Mouse (Mus musculus): Measurements from ENCODE around the gene Psme2b. TPM values are rescaled to one million over a fixed set of nuclear protein-coding genes. Genes with fewer than 3 reads are reported as not detected.
"Not testable (repeated sequence)": the region's sequence is repeated elsewhere in the genome, so short reads cannot be mapped to it uniquely, and the experiment has no call there.

The Psme2b gene
- polyA plus RNA-seq, 2 experiments: 0.88 to 2.8 TPM

- not testable (repeated sequence) for H3K4me1 ChIP-seq (ENCODE audit: control insufficient read depth, insufficient read depth, low read length); H3K4me2 ChIP-seq (replicated peaks; ENCODE audit: low read depth, low read length, severe bottlenecking); H3K27me3 ChIP-seq (ENCODE audit: control insufficient read depth, insufficient read depth, low read length); DNase-seq (ENCODE audit: low spot score); H3K9ac ChIP-seq (ENCODE audit: low read depth, low read length, severe bottlenecking); H3K27ac ChIP-seq (replicated peaks; ENCODE audit: low read depth, low read length); H3K36me3 ChIP-seq (ENCODE audit: control insufficient read depth, insufficient read depth, low read length); ATAC-seq (ENCODE audit: low FRiP score, low read depth); H3K9me3 ChIP-seq (ENCODE audit: control insufficient read depth, low read length); H3K4me3 ChIP-seq (replicated peaks; ENCODE audit: low read length)
These were observed 19.6 kb downstream of the Psme2b start for GRCm38 (mm10) chr11:48926437-48926836.

DNA sequence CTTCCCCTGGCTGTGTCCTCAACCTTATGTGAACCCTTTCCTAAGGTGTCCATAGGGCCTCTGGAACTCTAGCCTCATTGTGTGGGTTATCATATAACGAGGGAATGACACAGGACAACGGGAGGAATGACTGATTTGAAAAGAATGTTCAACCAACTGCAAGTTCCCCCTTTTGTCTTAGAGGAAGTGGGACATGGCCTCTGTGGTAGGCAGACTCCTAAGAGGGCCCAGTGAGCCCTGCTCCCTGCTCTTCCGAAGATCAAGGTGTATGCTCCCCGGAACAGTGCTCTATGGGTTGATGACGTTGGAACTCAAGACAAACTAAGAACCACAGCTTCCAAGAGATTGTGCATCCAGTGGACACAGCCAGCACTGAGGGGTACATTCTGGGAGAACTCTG, 22.2 kb downstream of the Psme2b start:
- H3K4me3 ChIP-seq (replicated peaks; ENCODE audit: low read length); H3K9me3 ChIP-seq (ENCODE audit: control insufficient read depth, low read length); H3K27me3 ChIP-seq (ENCODE audit: control insufficient read depth, insufficient read depth, low read length); H3K36me3 ChIP-seq (ENCODE audit: control insufficient read depth, insufficient read depth, low read length); H3K4me1 ChIP-seq (ENCODE audit: control insufficient read depth, insufficient read depth, low read length); H3K27ac ChIP-seq (replicated peaks; ENCODE audit: low read depth, low read length); DNase-seq (ENCODE audit: low spot score); H3K9ac ChIP-seq (ENCODE audit: low read depth, low read length, severe bottlenecking); ATAC-seq (ENCODE audit: low FRiP score, low read depth); H3K4me2 ChIP-seq (replicated peaks; ENCODE audit: low read depth, low read length, severe bottlenecking): not testable (repeated sequence)
- 81% methylated on average over 4 of the region's 5 CpGs for WGBS

DNA sequence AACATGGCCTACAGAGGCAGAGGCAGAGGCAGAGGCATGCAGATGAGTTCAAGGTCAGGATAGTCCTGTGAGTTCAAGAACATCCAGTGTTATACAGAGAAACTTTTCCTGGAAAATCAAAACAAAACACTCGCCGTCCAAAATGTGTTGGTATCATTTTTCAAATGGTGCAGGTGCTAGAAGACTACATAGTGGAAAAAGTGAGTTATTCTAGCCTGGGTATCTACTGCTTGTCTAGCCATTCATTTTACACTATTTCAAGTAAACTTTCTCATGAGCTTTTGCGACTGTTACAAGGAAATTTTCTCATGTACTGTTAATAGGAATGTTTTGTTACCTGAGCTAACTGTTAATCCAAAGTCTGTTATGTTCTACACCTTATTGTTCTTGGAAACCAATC, 27.6 kb downstream of the Psme2b start:
- DNase-seq (ENCODE audit: low spot score): no peak
- Histone ChIP-seq H3K9ac (ENCODE audit: low read depth, low read length, severe bottlenecking) (no peak overlapping the region), H3K9me3 (ENCODE audit: control insufficient read depth, low read length) (no peaks in the 10 kb centered on the region), H3K4me2 (replicated peaks; ENCODE audit: low read depth, low read length, severe bottlenecking) (no peak overlapping the region), H3K27ac (replicated peaks; ENCODE audit: low read depth, low read length) (no peak overlapping the region), H3K27me3 (ENCODE audit: control insufficient read depth, insufficient read depth, low read length) (no peaks in the 10 kb centered on the region), H3K36me3 (ENCODE audit: control insufficient read depth, insufficient read depth, low read length) (no peaks in the 10 kb centered on the region), H3K4me1 (ENCODE audit: control insufficient read depth, insufficient read depth, low read length) (no peaks in the 10 kb centered on the region), H3K4me3 (replicated peaks; ENCODE audit: low read length) (no peak overlapping the region)
- no peak for TF ChIP-seq POLR2A (IDR thresholded peaks at IDR 0.05; ENCODE audit: borderline replicate concordance, extremely low read depth, insufficient read depth, insufficient read length)
- no peak for ATAC-seq (ENCODE audit: low FRiP score, low read depth)
- WGBS: 85% methylated on average over 3 of the region's 3 CpGs

DNA sequence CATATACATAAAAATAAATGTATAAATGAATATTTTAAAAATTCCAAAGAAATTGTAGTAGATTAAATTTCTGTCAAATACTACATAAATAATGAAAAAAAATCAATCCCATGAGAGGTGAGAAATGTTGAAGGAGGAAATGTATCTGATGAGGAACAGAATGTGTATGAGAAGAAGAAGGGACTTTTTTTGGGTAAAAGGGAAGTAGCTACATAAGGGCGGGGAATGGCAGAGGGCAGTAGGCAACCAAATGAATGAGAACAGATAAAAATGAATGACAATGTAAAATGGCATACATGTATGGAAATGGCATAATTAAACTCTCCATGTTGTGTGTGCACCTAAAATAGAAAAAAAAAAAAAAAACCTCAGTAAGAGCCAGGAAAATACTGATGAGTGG, 32.4 kb downstream of the Psme2b start:
- ATAC-seq (ENCODE audit: low FRiP score, low read depth) (no peak), DNase-seq (ENCODE audit: low spot score) (no peak)
- H3K36me3 ChIP-seq (ENCODE audit: control insufficient read depth, insufficient read depth, low read length): no peaks in the 10 kb centered on the region
- H3K4me2 ChIP-seq (replicated peaks; ENCODE audit: low read depth, low read length, severe bottlenecking): no peak overlapping the region
- H3K4me1 ChIP-seq (ENCODE audit: control insufficient read depth, insufficient read depth, low read length): no peaks in the 10 kb centered on the region
- no peak overlapping the region for H3K4me3 ChIP-seq (replicated peaks; ENCODE audit: low read length)
- no peak overlapping the region for H3K27ac ChIP-seq (replicated peaks; ENCODE audit: low read depth, low read length)
- H3K27me3 ChIP-seq (ENCODE audit: control insufficient read depth, insufficient read depth, low read length): no peaks in the 10 kb centered on the region
- H3K9ac ChIP-seq (ENCODE audit: low read depth, low read length, severe bottlenecking): no peak overlapping the region
- WGBS: 91% methylated on average over 1 of the region's 1 CpGs
- H3K9me3 ChIP-seq (ENCODE audit: control insufficient read depth, low read length): no peaks in the 10 kb centered on the region
- no peak for TF ChIP-seq POLR2A (IDR thresholded peaks at IDR 0.05; ENCODE audit: borderline replicate concordance, extremely low read depth, insufficient read depth, insufficient read length)

DNA sequence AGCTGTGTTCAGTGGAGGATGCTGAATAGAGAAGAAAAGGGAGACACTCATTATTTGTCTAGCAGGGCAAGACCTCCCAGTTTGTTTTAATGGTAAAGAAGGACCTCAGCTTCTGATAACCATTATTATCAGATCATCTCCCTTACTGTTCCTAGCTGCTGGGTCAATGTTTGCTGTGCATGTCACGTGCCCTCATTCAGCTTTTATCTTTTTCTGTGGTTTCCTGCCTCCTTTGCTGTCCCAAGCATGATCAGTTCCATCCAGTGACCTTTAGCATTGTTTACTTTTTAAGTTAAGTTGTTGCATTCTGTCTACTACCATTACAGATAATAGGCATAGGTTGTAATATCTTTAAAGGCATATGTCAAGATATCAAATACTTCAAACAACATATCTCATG, 37.5 kb downstream of the Psme2b start:
- WGBS: 79% methylated on average over 1 of the region's 1 CpGs
- Histone ChIP-seq H3K9me3 (ENCODE audit: control insufficient read depth, low read length) (no peaks in the 10 kb centered on the region), H3K27me3 (ENCODE audit: control insufficient read depth, insufficient read depth, low read length) (no peaks in the 10 kb centered on the region), H3K4me1 (ENCODE audit: control insufficient read depth, insufficient read depth, low read length) (no peaks in the 10 kb centered on the region), H3K9ac (ENCODE audit: low read depth, low read length, severe bottlenecking) (no peak overlapping the region), H3K4me3 (replicated peaks; ENCODE audit: low read length) (no peak overlapping the region), H3K4me2 (replicated peaks; ENCODE audit: low read depth, low read length, severe bottlenecking) (no peak overlapping the region), H3K36me3 (ENCODE audit: control insufficient read depth, insufficient read depth, low read length) (no peaks in the 10 kb centered on the region), H3K27ac (replicated peaks; ENCODE audit: low read depth, low read length) (no peak overlapping the region)
- no peak for ATAC-seq (ENCODE audit: low FRiP score, low read depth)
- DNase-seq (ENCODE audit: low spot score): no peak
- no peak for TF ChIP-seq POLR2A (IDR thresholded peaks at IDR 0.05; ENCODE audit: borderline replicate concordance, extremely low read depth, insufficient read depth, insufficient read length)

DNA sequence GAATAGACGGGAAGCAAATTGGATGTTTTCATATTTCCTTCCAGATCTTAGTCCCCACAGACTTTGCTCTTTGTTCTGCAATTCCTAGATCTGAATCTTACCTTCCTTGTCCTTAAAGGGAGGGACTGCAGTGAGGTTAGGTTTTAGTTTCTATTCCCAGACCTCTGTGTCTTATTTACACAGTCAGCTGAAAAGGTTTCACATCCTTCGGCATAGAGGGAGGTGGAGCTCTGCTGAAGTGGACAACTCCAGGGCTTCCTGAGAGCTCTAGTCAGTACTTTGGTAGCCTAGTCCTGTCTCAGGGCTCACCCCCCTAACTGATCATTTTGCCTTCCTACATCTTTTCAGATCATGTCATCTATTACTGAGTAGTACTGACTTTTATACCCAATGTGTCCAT, 44.0 kb downstream of the Psme2b start, which contains the start of gene Gm5431:
Gm5431 (minus strand) TSS at position 194 of the 400 bp plus-strand sequence.
- no peak for TF ChIP-seq POLR2A (IDR thresholded peaks at IDR 0.05; ENCODE audit: borderline replicate concordance, extremely low read depth, insufficient read depth, insufficient read length)
- no peaks in the 10 kb centered on the region for H3K4me1 ChIP-seq (ENCODE audit: control insufficient read depth, insufficient read depth, low read length)
- ATAC-seq (ENCODE audit: low FRiP score, low read depth) (no peak), DNase-seq (ENCODE audit: low spot score) (no peak)
- no peaks in the 10 kb centered on the region for H3K27me3 ChIP-seq (ENCODE audit: control insufficient read depth, insufficient read depth, low read length)
- no peak within 1 kb of the TSS for H3K4me2 ChIP-seq (replicated peaks; ENCODE audit: low read depth, low read length, severe bottlenecking)
- 73% methylated on average over 2 of the region's 2 CpGs for WGBS
- H3K9ac ChIP-seq (ENCODE audit: low read depth, low read length, severe bottlenecking): no peak within 1 kb of the TSS
- no peaks in the 10 kb centered on the region for H3K9me3 ChIP-seq (ENCODE audit: control insufficient read depth, low read length)
- no peak within 1 kb of the TSS for H3K27ac ChIP-seq (replicated peaks; ENCODE audit: low read depth, low read length)
- H3K36me3 ChIP-seq (ENCODE audit: control insufficient read depth, insufficient read depth, low read length): no peaks in the 10 kb centered on the region
- H3K4me3 ChIP-seq (replicated peaks; ENCODE audit: low read length): no peak within 1 kb of the TSS

DNA sequence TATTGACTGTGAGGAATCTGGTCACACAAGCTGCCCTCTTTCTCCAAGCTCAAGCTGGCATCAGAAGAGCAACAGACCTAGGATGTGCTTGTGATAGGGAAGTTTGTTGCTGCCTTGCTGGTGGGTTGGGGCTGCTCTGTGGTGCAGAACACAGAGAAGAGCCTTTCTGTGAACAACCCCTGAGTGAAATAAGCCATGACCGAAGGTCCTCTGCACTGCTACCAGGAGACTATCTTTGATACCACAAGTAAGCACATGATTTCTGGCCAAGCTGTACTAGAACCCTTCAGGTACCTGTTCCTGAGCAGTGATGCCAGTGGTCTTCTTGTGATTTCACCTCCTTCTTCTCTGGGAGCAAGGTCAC, 44.4 kb downstream of the Psme2b start:
- H3K4me1 ChIP-seq (ENCODE audit: control insufficient read depth, insufficient read depth, low read length); DNase-seq (ENCODE audit: low spot score); H3K27ac ChIP-seq (replicated peaks; ENCODE audit: low read depth, low read length); H3K27me3 ChIP-seq (ENCODE audit: control insufficient read depth, insufficient read depth, low read length); H3K36me3 ChIP-seq (ENCODE audit: control insufficient read depth, insufficient read depth, low read length); ATAC-seq (ENCODE audit: low FRiP score, low read depth); H3K4me2 ChIP-seq (replicated peaks; ENCODE audit: low read depth, low read length, severe bottlenecking); H3K9me3 ChIP-seq (ENCODE audit: control insufficient read depth, low read length); H3K4me3 ChIP-seq (replicated peaks; ENCODE audit: low read length); H3K9ac ChIP-seq (ENCODE audit: low read depth, low read length, severe bottlenecking): not testable (repeated sequence)
- WGBS: 82% methylated on average over 1 of the region's 1 CpGs

DNA sequence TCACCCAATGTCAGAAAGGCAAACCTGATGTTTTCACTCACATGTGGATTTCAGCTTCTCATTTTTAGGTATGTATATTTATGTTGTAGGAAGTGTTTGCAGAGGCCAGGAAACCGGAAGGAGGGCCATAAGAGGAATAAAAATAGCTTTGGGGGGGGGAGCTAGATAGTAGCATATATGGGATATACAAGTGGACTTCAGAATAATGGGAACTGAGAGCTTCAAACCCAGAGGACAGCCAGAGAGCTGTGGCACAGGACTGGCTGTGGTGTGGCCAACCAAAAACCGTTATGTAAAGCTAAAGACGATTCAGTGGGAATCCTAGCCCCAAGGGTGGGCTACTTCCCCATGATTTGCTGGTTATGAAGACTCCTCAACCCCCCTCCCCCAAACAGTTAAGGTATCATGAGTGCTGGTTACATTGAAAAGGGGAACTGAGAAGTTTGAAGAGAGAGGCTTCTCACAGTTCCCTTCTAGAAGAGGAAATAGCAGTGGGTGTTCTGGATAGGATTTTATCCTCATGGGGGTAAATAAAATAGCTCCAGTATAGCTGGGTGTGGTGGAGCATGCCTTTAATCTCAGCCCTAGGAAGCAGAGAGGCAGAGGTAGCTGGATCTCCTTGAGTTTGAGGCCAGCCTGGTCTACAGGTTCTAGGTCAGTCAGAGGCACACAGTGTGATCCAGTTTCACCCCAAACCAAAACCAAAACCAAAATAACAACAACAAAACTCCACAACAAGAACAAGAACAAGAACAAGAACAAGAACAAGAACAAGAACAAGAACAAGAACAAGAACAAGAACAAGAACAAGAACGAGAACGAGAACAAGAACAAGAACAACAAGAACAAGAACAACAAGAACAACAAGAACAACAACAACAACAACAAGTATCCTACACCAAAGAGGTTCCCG, 45.1 kb downstream of the Psme2b start:
- H3K27me3 ChIP-seq (ENCODE audit: control insufficient read depth, insufficient read depth, low read length); H3K27ac ChIP-seq (replicated peaks; ENCODE audit: low read depth, low read length); H3K9me3 ChIP-seq (ENCODE audit: control insufficient read depth, low read length); H3K4me1 ChIP-seq (ENCODE audit: control insufficient read depth, insufficient read depth, low read length); DNase-seq (ENCODE audit: low spot score); ATAC-seq (ENCODE audit: low FRiP score, low read depth); H3K36me3 ChIP-seq (ENCODE audit: control insufficient read depth, insufficient read depth, low read length); H3K9ac ChIP-seq (ENCODE audit: low read depth, low read length, severe bottlenecking); H3K4me2 ChIP-seq (replicated peaks; ENCODE audit: low read depth, low read length, severe bottlenecking); H3K4me3 ChIP-seq (replicated peaks; ENCODE audit: low read length): not testable (repeated sequence)
- WGBS: 78% methylated on average over 6 of the region's 6 CpGs

Data from limb, embryonic 14.5 days (tissue).